Mouse (Mus musculus): Measurements from ENCODE around the gene Afmid. TPM values are rescaled to one million over a fixed set of nuclear protein-coding genes. Genes with fewer than 3 reads are reported as not detected.
A peak's percentile ranks its signal among the peaks of the same experiment; 100 is the strongest.

Afmid gene
- polyA plus RNA-seq, 1 experiment from 2014 or later = 4.1 TPM

DNA sequence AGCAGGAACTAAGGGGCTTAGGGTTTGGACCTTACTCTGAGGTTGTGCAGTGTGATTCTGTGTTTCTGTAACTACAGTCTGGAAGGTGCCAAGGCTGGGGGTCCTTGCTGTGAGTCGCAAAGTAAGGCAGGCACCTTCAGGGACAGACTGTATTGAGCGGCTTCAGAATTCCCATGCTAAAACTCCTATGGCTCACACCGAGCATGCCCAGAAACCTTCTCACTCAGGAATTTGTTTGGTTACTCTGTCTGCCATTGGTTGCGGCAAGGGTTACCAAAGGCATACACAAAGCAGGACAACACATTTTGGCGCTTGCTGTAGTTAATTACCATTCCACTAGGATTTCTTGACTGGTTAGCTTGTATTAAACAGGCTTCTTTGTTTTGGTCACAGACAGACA lies 440 bp downstream of the Afmid start:
- peak overlapping the region; percentile 37 for H3K4me3 ChIP-seq (replicated peaks; ENCODE audit: low read depth, low read length)
- DNase-seq (peak; percentile 35), ATAC-seq (ENCODE audit: low FRiP score, low TSS enrichment) (no peak)
- 6% methylated on average over 5 of the region's 5 CpGs for WGBS
- peak overlapping the region; percentile 57 for H3K9ac ChIP-seq (replicated peaks; ENCODE audit: low read length)
- no peaks in the 10 kb centered on the region for H3K36me3 ChIP-seq (ENCODE audit: control insufficient read depth, insufficient read depth, low read length)
- H3K27me3 ChIP-seq (ENCODE audit: control insufficient read depth, insufficient read depth, low read length) = no peaks in the 10 kb centered on the region
- peaks cover 17% of the 10 kb centered on the region for H3K4me1 ChIP-seq (ENCODE audit: control insufficient read depth, insufficient read depth, low read length)
- peak overlapping the region; percentile 79 for H3K4me2 ChIP-seq (ENCODE audit: low read length)
- no peaks in the 10 kb centered on the region for H3K9me3 ChIP-seq (ENCODE audit: control insufficient read depth, low read length)
- H3K27ac ChIP-seq (replicated peaks; ENCODE audit: low read depth, low read length) = peak overlapping the region; percentile 41

DNA sequence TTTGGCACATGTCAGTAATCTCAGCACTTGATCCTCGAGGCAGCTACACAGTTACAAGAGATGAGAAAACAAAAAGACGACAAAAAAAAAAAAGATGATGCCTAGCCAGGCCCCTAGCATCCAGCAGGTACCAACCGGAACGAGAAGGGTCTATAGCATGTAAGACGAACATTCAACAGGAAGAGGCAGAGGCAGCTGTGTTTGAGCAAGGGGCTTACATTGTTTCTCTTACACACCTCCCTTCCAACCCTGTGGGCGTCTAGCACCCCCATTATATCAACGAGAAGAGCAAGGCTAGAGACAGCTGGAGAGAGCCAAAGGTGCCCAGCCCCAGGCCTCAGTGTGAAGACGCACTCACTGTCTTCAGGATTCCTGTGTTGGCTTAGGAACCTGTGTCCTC lies 1.2 kb downstream of the Afmid start:
- 73% methylated on average over 8 of the region's 8 CpGs for WGBS
- DNase-seq (no peak), ATAC-seq (ENCODE audit: low FRiP score, low TSS enrichment) (no peak)
- H3K4me2 ChIP-seq (ENCODE audit: low read length) = no peak overlapping the region
- H3K9me3 ChIP-seq (ENCODE audit: control insufficient read depth, low read length) = no peaks in the 10 kb centered on the region
- H3K4me3 ChIP-seq (replicated peaks; ENCODE audit: low read depth, low read length) = no peak overlapping the region
- H3K27me3 ChIP-seq (ENCODE audit: control insufficient read depth, insufficient read depth, low read length) = no peaks in the 10 kb centered on the region
- H3K4me1 ChIP-seq (ENCODE audit: control insufficient read depth, insufficient read depth, low read length) = peaks cover 17% of the 10 kb centered on the region
- no peak overlapping the region for H3K27ac ChIP-seq (replicated peaks; ENCODE audit: low read depth, low read length)
- no peak overlapping the region for H3K9ac ChIP-seq (replicated peaks; ENCODE audit: low read length)
- no peaks in the 10 kb centered on the region for H3K36me3 ChIP-seq (ENCODE audit: control insufficient read depth, insufficient read depth, low read length)

DNA sequence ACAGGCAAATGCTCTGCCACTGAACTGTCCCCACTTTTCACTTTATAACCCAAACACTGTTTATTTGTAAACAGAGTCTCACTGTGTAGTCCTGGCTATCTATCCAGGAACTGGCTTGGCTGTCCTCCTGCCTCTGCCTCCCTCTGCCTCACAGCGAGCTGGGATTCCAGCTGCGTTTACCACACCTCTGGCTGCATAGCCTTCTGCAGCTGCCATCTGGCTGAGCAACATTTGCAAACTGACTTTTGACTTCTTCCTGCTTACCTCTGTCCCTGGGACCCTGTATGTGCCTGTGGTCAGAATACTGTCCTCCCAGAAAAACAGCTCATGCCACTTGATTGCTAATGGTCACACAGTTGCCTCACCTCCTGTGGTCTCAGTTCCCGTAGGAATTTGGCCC lies 1.7 kb downstream of the Afmid start:
- Histone ChIP-seq H3K4me3 (replicated peaks; ENCODE audit: low read depth, low read length) (no peak overlapping the region), H3K4me1 (ENCODE audit: control insufficient read depth, insufficient read depth, low read length) (peaks cover 17% of the 10 kb centered on the region), H3K9me3 (ENCODE audit: control insufficient read depth, low read length) (no peaks in the 10 kb centered on the region), H3K27me3 (ENCODE audit: control insufficient read depth, insufficient read depth, low read length) (no peaks in the 10 kb centered on the region), H3K9ac (replicated peaks; ENCODE audit: low read length) (no peak overlapping the region), H3K36me3 (ENCODE audit: control insufficient read depth, insufficient read depth, low read length) (no peaks in the 10 kb centered on the region), H3K27ac (replicated peaks; ENCODE audit: low read depth, low read length) (no peak overlapping the region), H3K4me2 (ENCODE audit: low read length) (no peak overlapping the region)
- no peak for DNase-seq
- no peak for ATAC-seq (ENCODE audit: low FRiP score, low TSS enrichment)
- 77% methylated on average over 3 of the region's 3 CpGs for WGBS

GRCm38 (mm10) chr11:117828149-117828887 lies 2.6 kb downstream of the Afmid start:
- no peaks in the 10 kb centered on the region for H3K9me3 ChIP-seq (ENCODE audit: control insufficient read depth, low read length)
- no peak overlapping the region for H3K9ac ChIP-seq (replicated peaks; ENCODE audit: low read length)
- DNase-seq = peak; percentile 56
- H3K27ac ChIP-seq (replicated peaks; ENCODE audit: low read depth, low read length) = no peak overlapping the region
- ATAC-seq (ENCODE audit: low FRiP score, low TSS enrichment) = no peak
- no peaks in the 10 kb centered on the region for H3K27me3 ChIP-seq (ENCODE audit: control insufficient read depth, insufficient read depth, low read length)
- WGBS = 81% methylated on average over 18 of the region's 18 CpGs
- H3K36me3 ChIP-seq (ENCODE audit: control insufficient read depth, insufficient read depth, low read length) = no peaks in the 10 kb centered on the region
- H3K4me2 ChIP-seq (ENCODE audit: low read length) = no peak overlapping the region
- no peak overlapping the region for H3K4me3 ChIP-seq (replicated peaks; ENCODE audit: low read depth, low read length)
- H3K4me1 ChIP-seq (ENCODE audit: control insufficient read depth, insufficient read depth, low read length) = peaks cover 17% of the 10 kb centered on the region

- no peaks in the 10 kb centered on the region for H3K9me3 ChIP-seq (ENCODE audit: control insufficient read depth, low read length)
- no peaks in the 10 kb centered on the region for H3K36me3 ChIP-seq (ENCODE audit: control insufficient read depth, insufficient read depth, low read length)
- no peaks in the 10 kb centered on the region for H3K27me3 ChIP-seq (ENCODE audit: control insufficient read depth, insufficient read depth, low read length)
- no peak overlapping the region; the same call in 1 of the 2 replicates for H3K9ac ChIP-seq (replicated peaks; ENCODE audit: low read length)
- no peak overlapping the region for H3K4me2 ChIP-seq (ENCODE audit: low read length)
- ATAC-seq (ENCODE audit: low FRiP score, low TSS enrichment) = no peak
- 51% methylated on average over 9 of the region's 9 CpGs for WGBS
- peak; percentile 17 for DNase-seq
- no peak overlapping the region for H3K27ac ChIP-seq (replicated peaks; ENCODE audit: low read depth, low read length)
- H3K4me3 ChIP-seq (replicated peaks; ENCODE audit: low read depth, low read length) = no peak overlapping the region
- peaks cover 17% of the 10 kb centered on the region for H3K4me1 ChIP-seq (ENCODE audit: control insufficient read depth, insufficient read depth, low read length)
Observed at GRCm38 (mm10) chr11:117828888-117829604, 3.3 kb downstream of the Afmid start.

GRCm38 (mm10) chr11:117829671-117830215 lies 4.0 kb downstream of the Afmid start:
- H3K4me2 ChIP-seq (ENCODE audit: low read length) = no peak overlapping the region
- 92% methylated on average over 2 of the region's 2 CpGs for WGBS
- DNase-seq (no peak), ATAC-seq (ENCODE audit: low FRiP score, low TSS enrichment) (no peak)
- H3K27ac ChIP-seq (replicated peaks; ENCODE audit: low read depth, low read length) = no peak overlapping the region
- no peaks in the 10 kb centered on the region for H3K9me3 ChIP-seq (ENCODE audit: control insufficient read depth, low read length)
- H3K4me3 ChIP-seq (replicated peaks; ENCODE audit: low read depth, low read length) = no peak overlapping the region
- no peaks in the 10 kb centered on the region for H3K27me3 ChIP-seq (ENCODE audit: control insufficient read depth, insufficient read depth, low read length)
- H3K9ac ChIP-seq (replicated peaks; ENCODE audit: low read length) = no peak overlapping the region
- no peaks in the 10 kb centered on the region for H3K36me3 ChIP-seq (ENCODE audit: control insufficient read depth, insufficient read depth, low read length)
- H3K4me1 ChIP-seq (ENCODE audit: control insufficient read depth, insufficient read depth, low read length) = peaks cover 17% of the 10 kb centered on the region

GRCm38 (mm10) chr11:117830401-117830800 lies 4.7 kb downstream of the Afmid start:
- Histone ChIP-seq H3K9ac (replicated peaks; ENCODE audit: low read length) (no peak overlapping the region), H3K36me3 (ENCODE audit: control insufficient read depth, insufficient read depth, low read length) (no peaks in the 10 kb centered on the region), H3K27ac (replicated peaks; ENCODE audit: low read depth, low read length) (no peak overlapping the region), H3K4me1 (ENCODE audit: control insufficient read depth, insufficient read depth, low read length) (peaks cover 10% of the 10 kb centered on the region), H3K4me3 (replicated peaks; ENCODE audit: low read depth, low read length) (no peak overlapping the region), H3K4me2 (ENCODE audit: low read length) (no peak overlapping the region), H3K27me3 (ENCODE audit: control insufficient read depth, insufficient read depth, low read length) (no peaks in the 10 kb centered on the region), H3K9me3 (ENCODE audit: control insufficient read depth, low read length) (no peaks in the 10 kb centered on the region)
- DNase-seq (no peak), ATAC-seq (ENCODE audit: low FRiP score, low TSS enrichment) (no peak)
- WGBS = 84% methylated on average over 9 of the region's 9 CpGs

- ATAC-seq (ENCODE audit: low FRiP score, low TSS enrichment) (peak; percentile 57; the same call in 1 of the 2 replicates), DNase-seq (peak; percentile 82)
- Histone ChIP-seq H3K36me3 (ENCODE audit: control insufficient read depth, insufficient read depth, low read length) (no peaks in the 10 kb centered on the region), H3K4me1 (ENCODE audit: control insufficient read depth, insufficient read depth, low read length) (no peaks in the 10 kb centered on the region), H3K27ac (replicated peaks; ENCODE audit: low read depth, low read length) (no peak overlapping the region), H3K4me2 (ENCODE audit: low read length) (peak overlapping the region; percentile 54), H3K4me3 (replicated peaks; ENCODE audit: low read depth, low read length) (peak overlapping the region; percentile 30), H3K9ac (replicated peaks; ENCODE audit: low read length) (0 out of 2 replicates have a peak overlapping the region, but pooled peaks have one; percentile 20), H3K9me3 (ENCODE audit: control insufficient read depth, low read length) (no peaks in the 10 kb centered on the region), H3K27me3 (ENCODE audit: control insufficient read depth, insufficient read depth, low read length) (no peaks in the 10 kb centered on the region)
- 20% methylated on average over 28 of the region's 28 CpGs for WGBS
Observed at GRCm38 (mm10) chr11:117832086-117832969, 6.6 kb downstream of the Afmid start.

All from midbrain, embryonic 14.5 days (tissue).